Mouse (Mus musculus) neural tube, embryonic 14.5 days (tissue): ENCODE measurements at regions not wholly inside any gene's neighbourhood (a gene's known extent, or its start where the extent isn't known, plus 50 kb on each side); places are given as distances from the start of the nearest gene placed in this dataset.
A peak's percentile ranks its signal among the peaks of the same experiment; 100 is the strongest.

Experiments used
- ATAC-seq: fragments of 200-750 bp; cut with Nextera tagmentation; 2 replicates; pipeline ENCODE4 v1.8.0; 2017; ENCODE audit warnings: low read depth, mild to moderate bottlenecking, moderate TSS enrichment, moderate library complexity
- H3K27ac ChIP-seq: fragments of 300-500 bp; sonication (generic); 2 replicates; pipeline ENCODE4 v1.5.1; 2014; ENCODE audit warnings: low read depth, mild to moderate bottlenecking, control low read depth, low read length, moderate library complexity, mixed read lengths
- H3K27me3 ChIP-seq: fragments of 300-500 bp; sonication (generic); 2 replicates; pipeline ENCODE4 v1.6.1; 2014; ENCODE audit warnings: low read length; ENCODE audit not compliant: control insufficient read depth, insufficient read depth
- H3K36me3 ChIP-seq: fragments of 300-500 bp; sonication (generic); 2 replicates; pipeline ENCODE4 v1.6.1; 2014; ENCODE audit warnings: low read length, mixed read lengths; ENCODE audit not compliant: control insufficient read depth, insufficient read depth
- H3K4me1 ChIP-seq: fragments of 300-500 bp; sonication (generic); 2 replicates; pipeline ENCODE4 v1.6.1; 2014; ENCODE audit warnings: low read length; ENCODE audit not compliant: control insufficient read depth, insufficient read depth
- H3K4me2 ChIP-seq: fragments of 300-500 bp; sonication (generic); 2 replicates; pipeline ENCODE4 v1.6.1; 2014; ENCODE audit warnings: mild to moderate bottlenecking, low read depth, low read length, control low read depth
- H3K4me3 ChIP-seq: fragments of 300-500 bp; sonication (generic); 2 replicates; pipeline ENCODE4 v1.5.1; 2014; ENCODE audit warnings: low read depth, low read length, control low read depth, mixed read lengths
- H3K9ac ChIP-seq: fragments of 300-500 bp; sonication (generic); replicated peaks from 2 replicates; pipeline ENCODE4 v1.6.1; 2014; ENCODE audit warnings: low read depth, mild to moderate bottlenecking, control low read depth, low read length, mixed read lengths
- H3K9me3 ChIP-seq: fragments of 300-500 bp; sonication (generic); 2 replicates; pipeline ENCODE4 v1.6.1; 2016; ENCODE audit warnings: low read length; ENCODE audit not compliant: control insufficient read depth
- WGBS: fragments of 180-500 bp; shearing (Covaris S2); extraction: QIAGEN DNeasy Blood & Tissue Kit; methylation state at CpG from one replicate; pipeline ENCODE4 v1.1.7; 2014; 5-methylcytosine and 5-hydroxymethylcytosine counted together

DNA sequence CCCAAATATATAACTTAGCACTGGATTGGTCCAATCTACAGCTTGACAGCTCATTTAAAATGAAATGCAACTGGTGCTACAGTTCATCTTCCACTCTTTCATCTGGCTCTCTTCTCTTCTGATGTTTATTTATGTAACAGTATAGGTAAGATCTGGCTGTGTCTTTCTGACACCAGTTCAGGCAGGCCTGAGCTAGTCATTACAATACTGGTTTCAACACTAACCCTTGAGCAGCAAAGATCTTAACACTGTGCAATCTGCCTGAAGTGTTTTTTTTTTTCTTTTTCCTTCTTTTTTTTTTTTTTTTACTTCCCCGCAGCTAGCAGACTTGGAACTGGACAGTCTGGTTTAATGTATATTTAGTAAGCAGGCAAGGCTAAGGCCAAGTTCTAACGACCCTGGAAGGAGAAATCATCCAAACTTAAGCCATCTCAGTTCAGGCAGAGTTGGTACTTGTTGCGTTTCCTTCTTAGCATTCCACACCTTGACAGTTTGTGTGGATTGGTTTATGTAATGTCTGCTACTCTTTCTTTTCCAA is 342.8 kb upstream of the Rgmb start:
- Histone ChIP-seq H3K36me3 (no peaks in the 10 kb centered on the region), H3K27ac (no peak overlapping the region), H3K4me1 (no peaks in the 10 kb centered on the region), H3K4me2 (no peak overlapping the region), H3K4me3 (no peak overlapping the region), H3K9me3 (no peaks in the 10 kb centered on the region), H3K27me3 (no peaks in the 10 kb centered on the region), H3K9ac (no peak overlapping the region)
- 85% methylated on average over 3 of the region's 3 CpGs for WGBS
- no peak for ATAC-seq

DNA sequence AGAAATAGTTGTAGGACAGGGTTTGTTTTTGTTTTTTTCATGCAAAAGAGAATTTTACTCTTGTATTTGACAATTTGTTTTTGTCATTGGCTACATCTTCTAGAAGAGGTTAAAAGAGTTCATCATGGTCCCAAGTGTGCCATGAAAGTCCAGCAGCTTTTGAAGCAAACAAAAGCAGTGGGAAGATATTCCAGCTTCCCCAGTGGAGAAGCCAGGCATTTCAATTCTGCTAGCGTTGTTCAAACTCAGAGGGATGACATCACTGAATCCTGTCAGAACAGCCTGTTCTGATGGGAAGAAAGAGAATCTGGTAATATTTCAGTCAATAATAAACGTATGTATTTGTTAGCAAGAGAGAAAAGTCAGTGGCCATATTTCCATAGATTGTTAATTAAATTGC is 335.9 kb upstream of the Rgmb start:
- no peak for ATAC-seq
- Histone ChIP-seq H3K27me3 (no peaks in the 10 kb centered on the region), H3K9ac (no peak overlapping the region), H3K27ac (no peak overlapping the region), H3K4me3 (no peak overlapping the region), H3K4me2 (no peak overlapping the region), H3K9me3 (no peaks in the 10 kb centered on the region), H3K4me1 (no peaks in the 10 kb centered on the region), H3K36me3 (no peaks in the 10 kb centered on the region)
- 81% methylated on average over 2 of the region's 2 CpGs for WGBS

DNA sequence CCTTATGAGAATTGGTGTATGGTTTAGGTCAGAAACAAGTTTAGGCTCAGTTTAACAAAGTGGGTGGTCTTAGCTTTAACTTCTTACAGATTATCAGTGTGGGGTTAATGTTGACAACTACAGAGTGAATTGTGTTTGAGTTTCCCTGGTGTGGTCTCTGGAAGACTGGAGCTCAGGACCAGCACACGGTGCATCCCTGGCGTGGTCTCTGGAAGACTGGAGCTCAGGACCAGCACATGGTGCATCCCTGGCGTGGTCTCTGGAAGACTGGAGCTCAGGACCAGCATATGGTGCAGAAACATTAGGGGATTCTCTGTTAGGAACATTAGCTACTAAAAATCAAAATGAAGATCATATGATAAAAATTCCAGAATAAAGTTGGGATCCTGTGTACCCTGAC is 327.3 kb upstream of the Rgmb start:
- Histone ChIP-seq H3K9me3 (no peaks in the 10 kb centered on the region), H3K9ac (no peak overlapping the region), H3K4me3 (no peak overlapping the region), H3K4me1 (no peaks in the 10 kb centered on the region), H3K4me2 (no peak overlapping the region), H3K27ac (no peak overlapping the region), H3K36me3 (no peaks in the 10 kb centered on the region), H3K27me3 (no peaks in the 10 kb centered on the region)
- no peak; the same call in 1 of the 2 replicates for ATAC-seq
- 54% methylated on average over 3 of the region's 3 CpGs for WGBS

DNA sequence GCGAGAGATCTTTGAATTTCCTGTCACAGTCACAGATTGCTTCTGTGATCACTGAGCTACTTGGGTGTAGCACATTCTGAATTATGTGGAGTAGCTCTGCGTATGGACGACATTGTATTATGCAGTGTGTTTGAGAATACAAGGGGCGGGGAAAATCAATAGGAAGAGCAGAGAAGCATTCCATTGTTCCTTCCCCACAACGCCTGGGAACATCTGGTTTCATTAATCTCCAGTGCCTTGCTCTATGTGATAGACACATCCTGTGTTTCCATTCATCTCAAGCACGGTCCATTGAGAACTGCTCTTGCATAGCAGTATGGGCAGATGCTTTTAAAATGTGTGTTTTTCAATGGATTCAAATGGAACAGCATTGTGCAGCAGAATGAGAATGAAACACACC is 326.9 kb upstream of the Rgmb start:
- no peak overlapping the region for H3K4me2 ChIP-seq
- no peak overlapping the region for H3K4me3 ChIP-seq
- no peaks in the 10 kb centered on the region for H3K36me3 ChIP-seq
- 27% methylated on average over 6 of the region's 6 CpGs for WGBS
- no peaks in the 10 kb centered on the region for H3K9me3 ChIP-seq
- no peak overlapping the region for H3K27ac ChIP-seq
- ATAC-seq = peak; percentile 72; the same call in 1 of the 2 replicates
- no peaks in the 10 kb centered on the region for H3K4me1 ChIP-seq
- no peaks in the 10 kb centered on the region for H3K27me3 ChIP-seq
- H3K9ac ChIP-seq = no peak overlapping the region

DNA sequence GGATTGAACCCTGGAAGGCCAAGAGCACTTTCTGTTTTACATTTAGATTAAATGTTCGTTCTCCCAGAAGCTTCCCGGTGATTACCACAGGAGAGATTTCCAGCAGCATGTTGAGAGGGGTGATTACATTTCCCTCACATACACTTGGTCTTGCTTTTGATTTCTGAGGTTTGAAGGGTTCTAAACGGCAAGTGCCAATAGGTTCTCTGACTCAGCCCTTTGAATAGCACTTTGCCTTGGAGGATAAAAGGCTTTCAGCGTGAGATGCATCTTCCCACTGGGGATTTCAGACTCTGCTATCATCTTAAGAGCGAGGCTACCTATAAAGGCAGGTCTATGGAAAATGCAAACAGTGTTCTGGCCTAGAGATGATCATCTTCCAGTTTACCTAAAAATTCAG is 326.3 kb upstream of the Rgmb start:
- Histone ChIP-seq H3K36me3 (no peaks in the 10 kb centered on the region), H3K4me1 (no peaks in the 10 kb centered on the region), H3K9me3 (no peaks in the 10 kb centered on the region), H3K4me3 (no peak overlapping the region), H3K27me3 (no peaks in the 10 kb centered on the region), H3K4me2 (no peak overlapping the region), H3K27ac (no peak overlapping the region), H3K9ac (no peak overlapping the region)
- ATAC-seq = peak; percentile 38; the same call in 1 of the 2 replicates
- 42% methylated on average over 5 of the region's 5 CpGs for WGBS

DNA sequence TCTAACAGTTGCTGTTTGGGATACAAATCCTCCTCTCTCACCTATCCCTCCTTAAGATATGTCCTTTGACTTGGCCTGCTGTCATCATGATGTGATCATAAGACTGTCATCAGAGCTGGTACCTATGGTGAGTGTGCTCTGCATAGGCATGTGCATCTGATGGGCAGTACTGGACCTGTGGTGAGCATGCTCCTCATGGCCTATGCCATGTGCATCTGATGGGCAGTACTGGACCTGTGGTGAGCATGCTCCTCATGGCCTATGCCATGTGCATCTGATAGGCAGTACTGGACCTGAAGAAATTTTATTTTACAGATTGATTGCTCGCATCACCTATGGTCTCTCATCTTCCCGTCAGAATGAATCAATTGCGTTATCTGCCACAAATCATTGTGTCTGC is 325.8 kb upstream of the Rgmb start:
- WGBS = 87% methylated on average over 3 of the region's 3 CpGs
- H3K4me3 ChIP-seq = no peak overlapping the region
- no peaks in the 10 kb centered on the region for H3K27me3 ChIP-seq
- H3K36me3 ChIP-seq = no peaks in the 10 kb centered on the region
- no peaks in the 10 kb centered on the region for H3K4me1 ChIP-seq
- no peak overlapping the region for H3K27ac ChIP-seq
- no peak for ATAC-seq
- no peak overlapping the region for H3K9ac ChIP-seq
- no peak overlapping the region for H3K4me2 ChIP-seq
- H3K9me3 ChIP-seq = no peaks in the 10 kb centered on the region

DNA sequence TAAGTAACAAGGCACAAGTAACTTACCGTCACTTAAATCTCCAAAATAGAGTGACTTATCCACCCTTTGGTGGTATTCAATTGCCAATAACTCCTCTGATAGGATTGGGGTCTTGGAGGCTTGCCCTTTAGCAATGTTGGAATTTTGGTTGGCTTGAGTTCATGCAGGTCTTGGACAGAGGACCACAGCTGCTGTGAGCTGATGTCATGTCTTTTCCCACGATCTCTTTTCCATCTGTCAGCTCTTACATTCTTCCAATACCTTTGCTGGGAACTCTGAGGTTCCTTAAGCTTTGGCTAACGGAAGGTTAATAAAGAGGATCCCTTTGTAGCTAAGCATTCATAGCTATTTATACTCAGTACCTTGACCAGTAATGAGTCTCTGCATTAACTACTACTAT is 324.7 kb upstream of the Rgmb start:
- no peaks in the 10 kb centered on the region for H3K9me3 ChIP-seq
- H3K4me1 ChIP-seq = no peaks in the 10 kb centered on the region
- no peak overlapping the region for H3K27ac ChIP-seq
- no peak overlapping the region for H3K9ac ChIP-seq
- 87% methylated on average over 3 of the region's 3 CpGs for WGBS
- H3K4me2 ChIP-seq = no peak overlapping the region
- H3K36me3 ChIP-seq = no peaks in the 10 kb centered on the region
- no peak for ATAC-seq
- H3K4me3 ChIP-seq = no peak overlapping the region
- H3K27me3 ChIP-seq = no peaks in the 10 kb centered on the region
